In the genomic region with DNA sequence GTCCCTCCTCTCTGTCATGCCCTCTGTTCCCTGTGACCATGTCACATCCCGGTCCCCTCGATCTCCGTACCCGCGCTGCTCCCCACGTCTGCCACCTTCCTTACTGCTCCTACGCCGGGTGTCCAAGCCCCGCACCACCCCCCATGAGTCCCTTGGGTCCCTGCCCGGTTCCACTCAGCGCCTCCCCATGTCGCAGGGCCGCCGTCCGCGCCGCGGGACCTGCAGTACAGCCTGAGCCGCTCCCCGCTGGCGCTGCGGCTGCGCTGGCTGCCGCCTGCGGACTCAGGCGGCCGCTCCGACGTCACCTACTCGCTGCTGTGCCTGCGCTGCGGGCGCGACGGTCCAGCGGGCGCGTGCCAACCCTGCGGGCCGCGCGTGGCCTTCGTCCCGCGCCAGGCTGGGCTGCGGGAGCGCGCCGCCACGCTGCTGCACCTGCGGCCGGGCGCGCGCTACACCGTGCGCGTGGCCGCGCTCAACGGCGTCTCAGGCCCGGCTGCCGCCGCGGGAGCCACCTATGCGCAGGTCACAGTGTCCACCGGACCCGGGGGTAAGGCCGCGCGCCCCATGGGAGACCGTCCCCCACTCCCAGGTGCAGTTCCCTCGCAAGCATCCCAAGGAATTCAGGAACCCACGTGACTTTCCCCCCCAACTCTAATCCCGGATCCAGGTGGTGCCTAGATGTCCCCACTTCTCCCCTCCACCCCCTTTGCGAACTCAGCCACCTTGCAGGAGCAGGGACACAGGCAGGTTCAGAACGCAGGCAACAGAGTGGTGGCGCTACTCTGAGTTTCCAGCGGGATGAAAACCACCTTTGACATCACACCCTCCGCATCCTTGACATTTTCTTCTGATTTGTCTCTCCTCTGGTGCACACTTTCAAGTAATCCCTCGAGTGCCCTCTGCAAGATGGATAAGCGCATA, we compare ENCODE assay signal across 7 mouse cellular contexts. TPM values are rescaled to one million over a fixed set of nuclear protein-coding genes. Genes with fewer than 3 reads are reported as not detected.
DNase-seq lines count a peak whose midpoint lies in the region; ATAC-seq and TF ChIP-seq lines count a peak whose summit lies in the region.

No protein-coding gene starts in this region.

- DNase-seq in lung, postnatal 0 days (ENCODE audit: low spot score) = no peak
- DNase-seq in lung, postnatal 25 days (ENCODE audit: low spot score) = no peak
- DNase-seq in hindbrain, embryonic 14.5 days (ENCODE audit: low spot score) = peak; percentile 68
- DNase-seq in lung, postnatal 4 days = no peak

- no peak overlapping the region for H3K27ac ChIP-seq in lung, postnatal 0 days (ENCODE audit: low read length)
- peak overlapping the region; percentile 55 for H3K27ac ChIP-seq in cortical plate, adult 2 months (ENCODE audit: insufficient read depth, low read length)
- H3K27ac ChIP-seq in hindbrain, embryonic 14.5 days = peak overlapping the region; percentile 59
- H3K27ac ChIP-seq in liver, embryonic 16.5 days (ENCODE audit: low read length) = no peak overlapping the region
- H3K27ac ChIP-seq in small intestine, adult 2 months (ENCODE audit: insufficient read depth, low read depth, low read length) = no peak overlapping the region

- TF ChIP-seq POLR2A in cortical plate, adult 2 months (IDR thresholded peaks at IDR 0.05; ENCODE audit: extremely low read depth, insufficient read depth, low read length) = peak; percentile 56; the same call in 1 of the 2 replicates
- TF ChIP-seq POLR2A in small intestine, adult 2 months (IDR thresholded peaks at IDR 0.05; ENCODE audit: low read depth, low read length) = no peak

- no peak overlapping the region for H3K9ac ChIP-seq in lung, postnatal 0 days (replicated peaks; ENCODE audit: low read depth)
- H3K9ac ChIP-seq in hindbrain, embryonic 14.5 days = peak overlapping the region; percentile 70
- no peak overlapping the region for H3K9ac ChIP-seq in liver, embryonic 16.5 days (ENCODE audit: low read depth, low read length)

- no peaks in the 10 kb centered on the region for H3K36me3 ChIP-seq in lung, postnatal 0 days (ENCODE audit: insufficient read depth, low read length)
- no peaks in the 10 kb centered on the region for H3K36me3 ChIP-seq in hindbrain, embryonic 14.5 days (replicated peaks; ENCODE audit: control insufficient read depth, insufficient read depth)
- no peaks in the 10 kb centered on the region for H3K36me3 ChIP-seq in liver, embryonic 16.5 days (ENCODE audit: control insufficient read depth, insufficient read depth)
- H3K36me3 ChIP-seq in small intestine, adult 2 months (ENCODE audit: control insufficient read depth, insufficient read depth, low read length) = no peaks in the 10 kb centered on the region

- H3K27me3 ChIP-seq in lung, postnatal 0 days (replicated peaks; ENCODE audit: insufficient read depth, low read length) = peaks cover 26% of the 10 kb centered on the region
- H3K27me3 ChIP-seq in hindbrain, embryonic 14.5 days (ENCODE audit: control insufficient read depth, insufficient read depth, low read length) = peaks cover 40% of the 10 kb centered on the region
- H3K27me3 ChIP-seq in liver, embryonic 16.5 days (ENCODE audit: control insufficient read depth, insufficient read depth, low read depth, low read length) = peaks cover 38% of the 10 kb centered on the region
- peaks cover 19% of the 10 kb centered on the region for H3K27me3 ChIP-seq in small intestine, adult 2 months (ENCODE audit: control insufficient read depth, insufficient read depth, low read length)

- TF ChIP-seq EP300 in lung, postnatal 0 days (IDR thresholded peaks at IDR 0.05) = no peak

- ATAC-seq in lung, postnatal 0 days = no peak
- peak; percentile 67 for ATAC-seq in hindbrain, embryonic 14.5 days (ENCODE audit: low FRiP score)
- no peak for ATAC-seq in liver, embryonic 16.5 days (ENCODE audit: low read depth)

- peak overlapping the region; percentile 44 for H3K4me2 ChIP-seq in lung, postnatal 0 days (replicated peaks; ENCODE audit: low read depth, low read length)
- peak overlapping the region; percentile 72 for H3K4me2 ChIP-seq in hindbrain, embryonic 14.5 days (replicated peaks)
- peak overlapping the region; percentile 43 for H3K4me2 ChIP-seq in liver, embryonic 16.5 days (ENCODE audit: low read depth, low read length)

- H3K4me3 ChIP-seq in lung, postnatal 0 days (ENCODE audit: low read depth, low read length) = peak overlapping the region; percentile 12; the same call in 1 of the 2 replicates
- H3K4me3 ChIP-seq in cortical plate, adult 2 months (ENCODE audit: insufficient read depth, low read length) = peak overlapping the region; percentile 46
- H3K4me3 ChIP-seq in hindbrain, embryonic 14.5 days (replicated peaks; ENCODE audit: low read length) = peak overlapping the region; percentile 46
- peak overlapping the region; percentile 11; the same call in 1 of the 2 replicates for H3K4me3 ChIP-seq in liver, embryonic 16.5 days (ENCODE audit: low read depth, low read length)
- peak overlapping the region; percentile 30 for H3K4me3 ChIP-seq in small intestine, adult 2 months (ENCODE audit: low read depth, low read length)

- WGBS in lung, postnatal 0 days = 3% methylated on average over 68 of the region's 83 CpGs
- whole genome bisulfite sequencing in hindbrain, embryonic 14.5 days = 2% methylated on average over 81 of the region's 83 CpGs
- 3% methylated on average over 73 of the region's 83 CpGs for WGBS in liver, embryonic 16.5 days (ENCODE audit: insufficient replicate concordance)
- WGBS in small intestine, adult 2 months = 3% methylated on average over 83 of the region's 83 CpGs

- no peaks in the 10 kb centered on the region for H3K4me1 ChIP-seq in lung, postnatal 0 days (ENCODE audit: insufficient read depth, low read depth, low read length)
- H3K4me1 ChIP-seq in cortical plate, adult 2 months (ENCODE audit: control insufficient read depth, insufficient read depth, low read length) = peaks cover 9% of the 10 kb centered on the region
- peaks cover 14% of the 10 kb centered on the region for H3K4me1 ChIP-seq in hindbrain, embryonic 14.5 days (replicated peaks; ENCODE audit: control insufficient read depth, insufficient read depth, low read length)
- H3K4me1 ChIP-seq in liver, embryonic 16.5 days (ENCODE audit: control insufficient read depth, low read depth, low read length) = peaks cover 3% of the 10 kb centered on the region
- no peaks in the 10 kb centered on the region for H3K4me1 ChIP-seq in small intestine, adult 2 months (ENCODE audit: control insufficient read depth, insufficient read depth, insufficient read length, low read length)

- no peaks in the 10 kb centered on the region for H3K9me3 ChIP-seq in lung, postnatal 0 days (ENCODE audit: low read length)
- no peaks in the 10 kb centered on the region for H3K9me3 ChIP-seq in hindbrain, embryonic 14.5 days (ENCODE audit: control insufficient read depth, low read length)
- H3K9me3 ChIP-seq in liver, embryonic 16.5 days (replicated peaks; ENCODE audit: control insufficient read depth, low read length) = no peaks in the 10 kb centered on the region

- TF ChIP-seq CTCF in lung, postnatal 0 days (IDR thresholded peaks at IDR 0.05) = no peak
- TF ChIP-seq CTCF in cortical plate, adult 2 months (IDR thresholded peaks at IDR 0.05; ENCODE audit: extremely low read depth, insufficient read depth, low read length) = no peak
- no peak for TF ChIP-seq CTCF in small intestine, adult 2 months (IDR thresholded peaks at IDR 0.05; ENCODE audit: extremely low read depth, insufficient read length, insufficient replicate concordance, low read depth, low read length)

RNA-seq across cellular contexts. Expression of gene Epha10, which starts 14.1 kb away (rescaled TPM):
- not detected in 2 replicates for polyA plus RNA-seq in lung, postnatal 0 days (2015; fragmentation: Nextera tagmentation; extraction: Ambion mirVana)
- 56.6 and 58.0 TPM in 2 replicates for polyA plus RNA-seq in cortical plate, adult 2 months (2012; rRNA removed)
- 8.4 and 8.7 TPM in 2 replicates for polyA plus RNA-seq in hindbrain, embryonic 14.5 days (2014; fragmentation: Nextera tagmentation; extraction: Ambion mirVana)
- polyA plus RNA-seq in liver, embryonic 16.5 days (2015; fragmentation: Nextera tagmentation; extraction: Ambion mirVana) = 0.02 TPM in 1 of 2 replicates, not detected in the other
- polyA plus RNA-seq in small intestine, adult 2 months (2012; rRNA removed) = not detected in 2 replicates

RNA-seq across cellular contexts. Expression of gene Maneal, which starts 32.8 kb away (rescaled TPM):
- polyA plus RNA-seq in lung, postnatal 0 days (2015; fragmentation: Nextera tagmentation; extraction: Ambion mirVana) = 0.08 and 0.13 TPM in 2 replicates
- polyA plus RNA-seq in cortical plate, adult 2 months (2012; rRNA removed) = 52.7 and 53.7 TPM in 2 replicates
- polyA plus RNA-seq in hindbrain, embryonic 14.5 days (2014; fragmentation: Nextera tagmentation; extraction: Ambion mirVana) = 16.9 and 17.6 TPM in 2 replicates
- 0.02 TPM in 1 of 2 replicates, not detected in the other for polyA plus RNA-seq in liver, embryonic 16.5 days (2015; fragmentation: Nextera tagmentation; extraction: Ambion mirVana)
- 0.25 and 0.33 TPM in 2 replicates for polyA plus RNA-seq in small intestine, adult 2 months (2012; rRNA removed)

RNA-seq across cellular contexts. Expression of gene 9930104L06Rik, which starts 42.1 kb away (rescaled TPM):
- 7.3 and 8.3 TPM in 2 replicates for polyA plus RNA-seq in lung, postnatal 0 days (2015; fragmentation: Nextera tagmentation; extraction: Ambion mirVana)
- 17.5 and 19.6 TPM in 2 replicates for polyA plus RNA-seq in cortical plate, adult 2 months (2012; rRNA removed)
- polyA plus RNA-seq in hindbrain, embryonic 14.5 days (2014; fragmentation: Nextera tagmentation; extraction: Ambion mirVana) = 4.1 and 5.2 TPM in 2 replicates
- 4.3 TPM in 2 replicates for polyA plus RNA-seq in liver, embryonic 16.5 days (2015; fragmentation: Nextera tagmentation; extraction: Ambion mirVana)
- polyA plus RNA-seq in small intestine, adult 2 months (2012; rRNA removed) = 5.2 and 7.1 TPM in 2 replicates

RNA-seq across cellular contexts. Expression of gene 1110065P20Rik, which starts 43.8 kb away (rescaled TPM):
- 65.4 and 68.7 TPM in 2 replicates for polyA plus RNA-seq in lung, postnatal 0 days (2015; fragmentation: Nextera tagmentation; extraction: Ambion mirVana)
- 95.8 and 103 TPM in 2 replicates for polyA plus RNA-seq in cortical plate, adult 2 months (2012; rRNA removed)
- 93.5 and 102 TPM in 2 replicates for polyA plus RNA-seq in hindbrain, embryonic 14.5 days (2014; fragmentation: Nextera tagmentation; extraction: Ambion mirVana)
- 8.3 and 11.1 TPM in 2 replicates for polyA plus RNA-seq in liver, embryonic 16.5 days (2015; fragmentation: Nextera tagmentation; extraction: Ambion mirVana)
- 29.9 and 31.4 TPM in 2 replicates for polyA plus RNA-seq in small intestine, adult 2 months (2012; rRNA removed)

RNA-seq across cellular contexts. Expression of gene Yrdc, which starts 44.3 kb away (rescaled TPM):
- 22.8 and 25.4 TPM in 2 replicates for polyA plus RNA-seq in lung, postnatal 0 days (2015; fragmentation: Nextera tagmentation; extraction: Ambion mirVana)
- polyA plus RNA-seq in cortical plate, adult 2 months (2012; rRNA removed) = 41.5 and 42.0 TPM in 2 replicates
- 54.2 and 55.1 TPM in 2 replicates for polyA plus RNA-seq in hindbrain, embryonic 14.5 days (2014; fragmentation: Nextera tagmentation; extraction: Ambion mirVana)
- polyA plus RNA-seq in liver, embryonic 16.5 days (2015; fragmentation: Nextera tagmentation; extraction: Ambion mirVana) = 10.6 and 12.5 TPM in 2 replicates
- polyA plus RNA-seq in small intestine, adult 2 months (2012; rRNA removed) = 22.4 and 24.3 TPM in 2 replicates

Comparison
In these comparisons a context has a peak if more than half of its experiments do, and no peak if none do; other contexts are left out.
1. H3K27ac ChIP-seq: peak in cortical plate, adult 2 months (single experiment) and hindbrain, embryonic 14.5 days (single experiment); none in lung, postnatal 0 days (single experiment), liver, embryonic 16.5 days (single experiment) and small intestine, adult 2 months (single experiment).
2. RNA of gene Maneal, which starts 32.8 kb away (polyA plus RNA-seq): 52.7 to 53.7 TPM in cortical plate, adult 2 months and 16.9 to 17.6 TPM in hindbrain, embryonic 14.5 days; 0.25 to 0.33 TPM in small intestine, adult 2 months, 0.08 to 0.13 TPM in lung, postnatal 0 days and 0.02 TPM in liver, embryonic 16.5 days; every median in the first group is over 10 times any median in the second.
3. Peak in every context shown above with its lines, with median percentiles within 50 percentile points of each other: H3K4me2 ChIP-seq and H3K4me3 ChIP-seq.